Mouse (Mus musculus) olfactory bulb, adult 2 months (tissue): ENCODE measurements around the gene Ralgapa2.

Experiments used
- CTCF ChIP-seq: fragments of 200-500 bp; IDR thresholded peaks from 2 replicates; pipeline ENCODE4 v1.5.1; 2012; ENCODE audit warnings: low read depth, mild to moderate bottlenecking, low read length, moderate library complexity; ENCODE audit not compliant: insufficient read depth
- POLR2A ChIP-seq: fragments of 200-500 bp; IDR thresholded peaks from 2 replicates; pipeline ENCODE4 v1.6.1; 2012; ENCODE audit warnings: mild to moderate bottlenecking, low read depth, low read length, moderate library complexity; ENCODE audit not compliant: insufficient read depth

GRCm38 (mm10) chr2:146476428-146476972, 35.6 kb downstream of the Ralgapa2 start:
- TF ChIP-seq POLR2A (no peak), CTCF (no peak)
